Mouse (Mus musculus) cerebellum, postnatal 36 days (tissue): ENCODE data around the gene Zdhhc1.

ENCODE experiments used
- DNase-seq, 2 experiments: peaks; one replicate each; pipeline ENCODE4 v3.0.0; 2021 to 2022; ENCODE audit warnings: mixed read lengths in 2 of 2

Zdhhc1 gene

DNA sequence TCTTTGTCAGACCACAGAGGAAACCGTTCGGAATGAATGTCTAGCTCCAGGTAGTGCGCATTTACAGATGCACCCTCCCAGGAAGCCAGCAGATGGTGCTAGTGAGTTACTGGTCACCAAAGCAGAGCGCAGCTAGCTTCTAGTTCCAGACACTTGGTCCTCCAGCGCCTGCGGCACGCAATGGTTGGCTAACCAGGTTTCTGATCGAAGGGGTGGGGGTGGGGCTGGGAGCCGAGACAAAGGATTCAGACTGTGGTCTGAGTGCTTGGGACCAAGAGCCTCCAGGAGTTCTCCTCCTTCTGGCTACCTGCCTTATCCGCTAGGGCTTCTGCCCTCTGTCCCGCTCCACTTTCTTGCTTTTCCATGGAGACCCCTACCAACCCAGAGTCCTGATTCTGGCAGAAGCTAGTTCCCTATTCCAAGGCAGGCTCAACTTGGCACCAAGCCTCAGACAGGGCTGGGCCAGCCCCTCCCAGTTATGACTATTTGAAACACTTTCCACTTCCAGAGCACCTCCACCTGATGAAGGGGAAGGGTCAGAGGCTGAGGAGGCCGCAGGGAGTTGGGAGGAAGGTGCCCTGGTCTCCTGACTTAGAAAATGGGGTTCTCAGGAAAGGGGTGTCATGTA lies 19.4 kb upstream of the Zdhhc1 start:
- DNase-seq, result peak; percentile 80 to 85

DNA sequence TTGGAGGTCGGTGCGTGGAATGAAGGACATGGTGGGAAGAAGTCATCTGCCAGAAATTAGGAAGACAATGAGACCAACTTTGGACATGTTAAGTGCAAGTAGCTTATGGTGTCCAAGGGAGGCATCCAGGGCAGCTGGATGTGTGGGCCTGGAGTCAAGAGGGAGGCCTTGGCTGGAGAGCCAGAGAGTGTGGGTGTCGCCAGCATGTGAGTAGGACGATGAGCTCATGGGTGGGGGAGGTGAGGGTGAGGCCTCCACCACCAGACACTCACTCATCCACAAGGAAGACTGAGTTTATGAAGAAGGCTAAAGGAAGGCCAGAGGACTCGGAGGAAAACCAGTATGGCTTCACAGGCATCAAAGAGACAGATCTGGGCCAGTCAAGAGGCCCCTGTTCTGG lies 18.0 kb upstream of the Zdhhc1 start:
- DNase-seq, result no peak

DNA sequence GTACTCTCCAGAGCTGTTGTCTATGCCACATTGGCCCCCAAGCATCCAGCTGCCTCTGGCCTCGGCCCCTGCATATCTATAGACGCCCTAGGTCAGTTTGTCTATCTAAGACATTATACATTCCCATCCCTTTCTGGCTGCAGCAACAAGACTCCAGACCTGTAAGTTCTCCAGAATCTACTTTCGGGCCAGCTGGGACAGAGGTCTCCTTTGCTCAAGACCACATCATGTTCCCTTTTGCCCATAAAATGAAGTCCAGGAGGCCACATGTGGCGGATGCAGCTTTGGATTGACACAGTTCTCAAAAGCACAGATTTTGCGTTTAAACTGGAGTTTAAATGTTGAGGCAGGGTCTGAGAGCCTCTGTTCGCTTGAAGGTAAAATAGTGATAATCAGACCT lies 17.5 kb upstream of the Zdhhc1 start:
- no peak for DNase-seq

DNA sequence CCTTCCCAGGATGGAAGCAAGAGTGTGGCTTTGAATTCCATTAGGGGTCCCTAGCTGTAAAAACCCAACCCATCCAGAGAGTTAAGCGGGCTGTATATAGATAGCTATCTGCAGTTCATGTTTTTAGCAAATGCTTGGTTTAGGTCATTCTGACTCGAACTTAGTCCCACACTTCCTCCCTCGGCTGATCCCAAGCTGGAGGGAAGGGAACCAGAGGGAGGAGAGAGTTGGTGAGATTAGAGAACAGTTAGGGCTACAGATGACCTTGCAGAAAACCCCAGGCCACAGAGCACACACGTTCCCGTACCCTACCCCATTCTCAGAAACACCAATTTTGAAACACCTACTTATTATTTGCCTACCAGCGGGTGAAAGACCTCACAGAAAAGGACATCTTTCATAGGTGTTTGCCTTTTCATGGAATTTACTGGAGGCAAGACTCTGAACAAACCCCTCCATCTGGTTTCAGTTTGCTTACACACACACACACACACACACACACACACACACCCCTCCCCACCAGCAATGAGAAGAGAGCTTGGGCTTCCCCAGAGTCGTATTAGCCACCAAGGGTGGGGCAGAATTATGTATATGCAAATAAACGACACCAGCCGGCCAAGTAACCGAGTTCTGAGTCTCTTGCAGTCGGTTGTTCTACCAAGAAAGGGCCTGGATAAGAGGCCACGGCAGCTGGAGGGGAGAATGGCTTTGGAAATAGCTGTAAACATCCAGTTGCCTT lies 13.5 kb upstream of the Zdhhc1 start:
- DNase-seq, result no peak

DNA sequence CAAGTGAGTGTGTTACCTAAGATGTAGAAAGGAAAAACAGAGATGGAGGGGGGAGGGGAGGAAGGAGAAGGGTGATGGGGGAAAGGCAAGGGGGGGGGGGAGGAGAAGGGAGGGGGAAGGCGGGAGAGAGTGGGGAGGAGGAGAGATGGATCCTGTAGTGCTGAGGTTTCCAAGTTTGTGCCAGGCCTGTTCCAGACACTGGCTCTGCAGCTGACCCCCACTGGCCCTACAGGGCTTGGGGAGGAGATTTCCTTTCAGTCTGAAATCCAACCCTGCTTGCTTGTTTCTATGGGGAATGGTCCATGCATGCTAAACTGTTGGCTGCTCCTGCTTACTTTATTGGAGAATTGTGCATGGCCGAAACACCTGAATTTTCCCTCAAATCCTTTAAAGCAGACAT lies 12.1 kb upstream of the Zdhhc1 start:
- DNase-seq, result no peak

DNA sequence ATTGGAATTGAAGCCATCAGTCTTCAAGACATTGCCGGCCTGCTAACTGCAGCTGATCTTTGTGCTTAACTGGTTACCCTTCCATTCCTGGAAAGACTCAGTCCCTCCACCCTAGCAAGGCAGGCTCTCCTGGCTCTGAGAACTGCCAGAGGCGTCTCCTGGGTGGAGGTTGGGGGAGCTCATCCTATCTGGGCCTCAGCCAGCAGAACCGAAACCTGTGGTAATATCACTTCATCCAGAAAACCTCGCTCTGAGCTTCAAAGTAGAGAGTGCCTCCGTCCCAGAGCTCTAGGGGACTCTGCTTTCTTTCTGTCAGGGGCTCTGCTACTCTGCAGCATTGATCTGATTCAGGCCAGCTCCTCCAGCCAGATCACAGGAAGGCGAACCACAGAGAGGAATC lies 10.3 kb upstream of the Zdhhc1 start:
- DNase-seq, result no peak

DNA sequence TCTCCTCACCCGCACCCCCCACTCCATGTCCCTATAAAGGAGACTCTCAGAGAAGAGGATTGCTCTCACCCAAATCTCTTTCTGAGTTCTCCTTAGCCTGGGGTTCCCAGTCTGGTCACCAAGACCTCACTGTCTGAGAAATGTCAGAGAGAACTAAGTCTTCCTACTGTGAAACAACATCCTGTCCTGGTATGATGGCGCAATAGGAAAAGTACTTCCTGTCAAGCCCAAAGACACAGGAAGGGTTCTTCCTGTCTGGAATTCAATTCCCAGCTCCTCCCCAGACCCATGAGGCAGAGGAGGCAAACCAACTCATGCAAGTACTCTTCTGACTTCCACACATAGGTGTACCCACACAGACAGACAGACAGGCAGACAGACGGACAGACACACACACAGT lies 7.9 kb upstream of the Zdhhc1 start:
- no peak for DNase-seq

DNA sequence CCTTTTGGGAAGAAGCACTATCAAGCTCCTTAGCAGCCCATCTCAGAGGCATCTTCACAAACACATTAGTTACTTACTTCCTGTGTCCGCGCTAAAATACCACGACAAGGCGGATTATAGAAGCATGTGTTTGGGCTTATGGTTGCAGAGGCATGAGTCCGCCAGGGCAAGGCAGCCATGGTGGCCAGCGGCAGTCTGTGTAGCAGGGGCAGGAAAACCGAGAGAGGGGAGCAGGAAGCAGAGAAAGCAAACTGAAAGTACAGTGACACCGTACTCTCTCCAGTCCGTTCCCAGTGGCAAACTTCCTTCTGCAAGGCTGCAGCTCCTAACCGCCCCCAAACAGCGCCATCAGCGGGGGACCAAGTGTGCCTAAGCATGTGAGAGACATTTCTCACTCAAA lies 3.1 kb upstream of the Zdhhc1 start:
- no peak for DNase-seq

DNA sequence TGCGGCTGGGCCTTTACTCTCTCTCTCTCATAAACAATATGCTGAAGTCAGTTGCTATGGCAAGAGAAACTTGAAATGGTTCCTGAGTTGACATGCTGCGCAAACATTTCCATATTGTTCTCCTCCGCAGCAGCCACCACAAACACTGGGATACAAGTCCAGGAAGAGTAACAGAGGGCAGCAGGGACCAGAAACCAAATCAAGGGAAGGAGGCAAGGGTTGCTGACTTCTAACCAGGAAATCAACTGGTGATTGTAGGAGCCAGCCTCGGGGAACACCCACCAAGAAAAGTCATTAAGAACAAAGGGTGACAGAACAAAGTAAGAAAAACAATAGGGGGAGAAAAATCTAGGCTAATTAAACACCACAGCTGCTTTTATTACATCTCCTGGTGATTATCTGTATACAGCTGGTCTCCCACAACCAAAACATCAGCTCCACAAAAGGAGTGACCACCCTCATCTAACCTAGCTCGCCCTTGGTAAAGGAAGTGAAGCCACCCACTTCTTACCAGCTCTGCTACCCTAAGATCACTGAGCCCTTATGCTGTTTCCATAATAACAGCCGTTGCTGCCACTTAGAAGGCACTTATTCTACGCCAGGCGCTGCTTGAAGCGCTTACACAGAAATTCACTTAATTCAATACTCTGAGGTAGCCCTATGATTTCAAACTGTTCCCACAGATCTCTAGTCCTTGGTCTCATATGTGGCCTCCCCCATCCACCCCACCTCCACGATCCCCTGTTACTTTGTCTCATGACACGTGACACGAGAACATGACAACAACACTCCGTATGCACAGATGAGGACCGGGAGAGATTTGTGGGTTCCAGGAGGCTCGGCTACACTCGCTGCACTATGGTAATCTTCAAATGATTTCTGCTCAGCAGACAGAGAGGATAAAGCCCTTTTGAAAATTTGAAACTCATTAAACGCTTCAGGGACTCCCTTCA lies 1.1 kb downstream of the Zdhhc1 start:
- peak in 1 of 2 experiments; percentile 19 for DNase-seq

DNA sequence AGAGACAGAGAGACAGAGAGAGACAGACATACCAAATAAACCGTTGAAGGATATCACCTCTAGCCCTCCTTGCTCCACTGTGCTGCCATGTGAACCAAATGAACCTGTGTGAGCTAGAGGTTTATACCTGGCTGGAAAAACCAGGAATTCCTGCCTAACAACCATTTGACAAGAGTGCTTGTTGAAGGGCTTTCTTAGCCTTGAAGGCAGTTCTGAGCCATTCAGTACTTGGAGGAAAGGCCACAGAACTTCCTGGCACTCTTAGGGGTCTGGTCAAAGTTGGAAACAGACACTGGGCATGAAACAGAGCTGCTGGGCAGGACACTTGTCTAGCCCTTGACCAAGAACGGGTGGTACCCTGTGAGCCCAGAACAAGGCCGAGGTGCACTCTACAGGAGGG lies 2.1 kb downstream of the Zdhhc1 start:
- DNase-seq, result no peak

DNA sequence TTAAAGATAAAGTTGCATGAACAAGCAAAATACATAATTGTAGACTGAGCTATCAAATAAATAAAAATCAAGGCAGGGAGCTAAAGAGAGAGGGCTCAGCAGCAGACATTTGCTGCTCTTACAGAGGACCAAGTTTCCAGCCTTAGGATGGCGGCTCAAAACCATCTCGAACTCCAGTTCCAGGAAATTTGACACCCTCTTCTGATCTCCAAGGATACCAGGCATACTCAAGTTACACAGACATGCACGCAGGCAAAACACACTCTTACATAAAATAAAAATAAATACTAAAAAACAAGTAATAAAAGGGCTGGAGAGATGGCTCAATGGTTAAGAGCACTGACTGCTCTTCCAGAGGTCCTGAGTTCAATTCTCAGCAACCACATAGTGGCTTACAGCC lies 3.2 kb downstream of the Zdhhc1 start:
- no peak for DNase-seq

DNA sequence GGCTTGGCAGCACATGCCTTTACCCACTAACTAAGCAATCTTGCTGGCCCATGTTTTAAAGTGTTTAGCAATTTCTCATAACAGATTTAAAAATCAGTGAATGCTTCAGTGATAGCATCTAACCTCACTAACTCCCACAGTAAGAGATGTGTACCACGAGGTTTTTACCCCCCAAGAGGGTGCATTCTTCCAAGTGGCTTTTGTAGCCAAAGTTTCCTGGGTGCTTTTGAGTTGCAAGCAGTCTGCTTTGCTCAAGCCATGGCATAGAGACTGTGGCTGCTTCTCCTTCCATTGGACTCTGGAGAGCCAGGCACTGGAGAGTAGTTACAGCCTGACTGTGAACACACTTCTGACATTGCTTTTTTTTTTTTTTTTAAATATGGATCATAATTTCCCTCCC lies 7.4 kb downstream of the Zdhhc1 start:
- no peak for DNase-seq

DNA sequence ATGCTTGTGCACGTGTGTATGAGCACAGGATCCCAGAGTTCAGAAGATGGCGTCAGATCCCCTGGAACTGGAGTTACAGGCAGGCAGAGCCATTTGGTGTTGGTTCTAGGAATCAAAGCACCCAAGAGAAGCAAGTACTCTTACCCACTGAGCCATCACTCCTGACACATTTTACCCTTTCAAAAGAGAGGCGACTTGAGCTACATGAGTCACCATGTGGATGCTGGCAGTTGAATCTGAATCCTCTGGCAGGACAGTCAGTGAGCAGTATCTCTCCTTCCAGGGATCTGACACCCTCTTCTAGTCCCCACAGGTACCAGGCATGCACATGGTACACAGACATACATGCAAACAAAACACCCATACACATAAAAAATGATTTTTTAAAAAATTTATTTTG lies 8.6 kb downstream of the Zdhhc1 start:
- DNase-seq, result no peak

DNA sequence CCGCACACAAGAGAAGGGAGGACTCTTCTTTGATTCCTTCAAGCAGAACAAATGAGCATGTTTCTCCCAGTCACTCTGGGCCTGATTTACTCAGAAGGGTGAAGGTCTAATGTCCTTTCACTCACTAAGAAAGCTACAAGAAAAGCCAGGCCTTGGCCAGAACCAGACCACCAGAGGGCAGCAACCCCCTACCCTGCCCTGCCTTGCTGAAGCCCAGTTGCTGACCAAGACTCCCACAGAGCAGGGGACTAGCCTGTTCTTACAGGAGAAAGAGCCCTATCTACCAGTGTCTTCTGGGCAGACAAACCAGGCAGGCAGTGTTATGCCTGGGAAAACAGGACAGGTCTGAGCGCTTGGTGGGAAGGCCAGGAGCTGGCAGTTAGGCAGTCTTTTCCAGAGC lies 12.3 kb downstream of the Zdhhc1 start:
- DNase-seq, result peak; percentile 13 to 24

DNA sequence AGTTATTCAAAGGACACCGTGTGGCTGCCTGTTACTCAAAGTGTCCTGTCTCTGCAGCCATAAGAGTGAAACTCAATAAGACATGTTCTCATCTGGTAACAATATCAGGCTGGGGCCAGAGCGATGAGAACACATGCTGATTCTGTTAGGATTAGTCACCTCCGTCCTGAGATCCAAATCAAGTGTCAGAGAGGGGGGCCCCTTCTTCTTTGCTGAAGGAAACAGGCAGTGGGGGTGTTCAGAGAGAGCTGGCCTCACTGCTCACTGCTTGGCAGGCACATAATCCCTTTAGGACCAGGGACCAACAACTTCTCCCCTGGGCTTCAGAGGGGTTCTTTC lies 12.7 kb downstream of the Zdhhc1 start:
- no peak for DNase-seq

DNA sequence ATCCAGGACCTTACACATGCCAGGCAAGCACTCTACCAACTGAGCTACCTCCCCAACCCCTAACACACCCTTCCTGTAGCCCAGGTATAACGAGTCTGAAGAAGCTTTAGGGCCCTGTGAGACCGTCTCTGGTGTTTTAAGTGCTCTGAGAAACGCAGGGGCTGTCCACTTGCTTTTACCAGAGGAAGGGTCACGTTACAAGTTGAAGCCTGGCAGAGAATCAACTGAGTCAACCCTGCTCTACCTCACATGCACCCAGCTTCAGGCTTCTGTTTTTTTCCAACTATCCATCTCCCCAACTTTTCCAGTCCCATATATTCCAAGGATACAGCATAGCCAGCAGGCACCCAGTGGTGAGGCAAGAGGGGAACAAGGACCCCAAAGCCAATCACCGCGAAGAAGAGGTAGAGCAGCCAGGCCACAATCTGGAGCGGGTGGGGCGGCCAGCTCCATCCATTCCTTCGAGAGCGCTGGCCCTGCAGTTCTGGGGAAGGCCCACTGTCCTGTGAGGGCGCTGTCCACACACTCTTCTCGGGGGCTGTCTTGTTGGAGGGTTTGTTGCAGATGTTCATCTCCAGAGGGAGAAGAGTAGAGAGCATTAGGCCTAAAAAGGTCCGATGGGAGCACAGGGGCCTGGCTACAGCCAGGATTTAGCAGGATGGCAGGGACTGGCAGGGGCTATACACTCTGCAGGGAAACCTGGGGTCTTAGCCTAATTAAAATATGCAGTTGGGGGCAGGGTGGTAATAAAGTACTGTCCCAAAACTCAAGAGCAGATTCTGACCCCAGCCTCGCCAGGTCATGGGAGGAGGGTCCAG lies 13.3 kb downstream of the Zdhhc1 start:
- peak; percentile 42 to 55 for DNase-seq

DNA sequence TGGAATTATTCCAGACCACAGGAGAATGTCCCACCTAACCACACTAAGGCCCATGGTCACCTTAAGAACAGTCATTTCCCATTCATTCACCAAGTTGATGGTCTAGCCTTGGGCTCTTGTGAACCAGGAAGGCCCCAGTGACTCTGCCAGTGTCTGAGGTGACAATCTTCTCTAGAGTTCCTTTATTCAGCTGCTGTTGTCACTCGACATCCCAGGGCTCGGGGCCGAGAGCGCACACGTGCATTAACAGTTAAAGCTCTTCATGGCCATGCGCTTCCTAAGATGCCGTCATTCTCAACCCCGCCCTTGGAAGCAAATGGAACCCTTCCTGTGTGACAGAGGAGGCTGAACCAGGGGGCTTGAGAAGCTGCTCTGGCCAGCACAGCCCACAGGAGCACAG lies 14.6 kb downstream of the Zdhhc1 start:
- DNase-seq, result no peak

DNA sequence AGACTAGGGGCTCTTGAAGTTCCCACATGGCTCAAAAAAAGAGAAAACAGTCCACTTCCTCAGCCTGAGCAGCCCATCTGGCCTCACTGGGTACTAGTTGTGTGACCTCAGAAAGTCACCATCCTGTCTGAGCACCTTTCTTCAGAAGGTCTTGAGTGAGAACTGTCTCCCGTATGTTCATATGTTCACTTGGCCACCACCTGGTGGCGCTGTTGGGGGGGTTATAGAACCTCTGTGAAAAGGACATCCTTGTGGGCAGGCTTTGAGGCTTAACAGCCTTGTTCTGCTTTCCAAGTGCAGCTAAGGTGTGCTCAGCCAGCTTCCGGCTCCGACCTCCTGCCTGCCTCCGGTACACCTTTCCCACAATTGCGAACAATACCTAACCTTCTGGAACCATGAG lies 15.2 kb downstream of the Zdhhc1 start:
- DNase-seq, result peak; percentile 19 to 52

DNA sequence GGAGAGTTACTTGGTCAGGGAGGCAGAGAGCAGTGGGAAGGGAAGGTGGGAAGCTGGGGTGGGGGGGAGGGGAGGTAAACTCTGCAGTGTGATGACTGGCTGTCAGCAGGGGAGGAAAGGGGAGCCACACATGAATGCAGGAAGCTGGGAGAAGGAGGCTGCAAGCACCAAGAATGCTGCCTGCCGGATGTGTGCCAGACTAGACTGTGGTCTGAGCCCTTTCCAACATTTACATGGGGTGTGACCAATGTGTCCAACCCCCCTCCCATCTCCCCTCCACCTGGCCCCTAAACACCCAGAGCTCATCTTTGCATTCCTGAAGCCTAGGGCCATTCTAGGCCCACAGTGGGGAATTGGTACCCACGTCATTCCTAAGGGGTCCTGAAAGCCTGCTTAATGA lies 15.7 kb downstream of the Zdhhc1 start:
- DNase-seq, result no peak

DNA sequence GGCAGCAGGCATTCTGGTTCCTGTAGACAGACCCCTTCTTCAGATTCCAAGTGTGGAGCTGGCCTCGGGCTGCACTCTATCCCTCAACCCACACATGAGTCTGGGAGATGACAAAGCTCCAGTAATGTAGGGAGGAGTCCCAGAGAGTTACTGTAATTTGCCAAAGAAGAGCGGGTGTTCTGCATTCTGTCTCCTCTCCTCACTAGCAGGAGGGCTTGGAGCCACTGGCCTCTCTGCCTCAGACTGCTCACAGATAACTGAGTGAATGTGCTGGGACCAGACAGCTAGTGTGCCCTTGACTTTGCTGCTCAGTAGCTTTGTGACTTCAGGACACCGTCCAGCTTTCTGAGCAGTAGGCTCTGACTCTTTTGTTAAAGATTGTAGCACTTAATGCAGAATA lies 18.9 kb downstream of the Zdhhc1 start:
- DNase-seq, result no peak

DNA sequence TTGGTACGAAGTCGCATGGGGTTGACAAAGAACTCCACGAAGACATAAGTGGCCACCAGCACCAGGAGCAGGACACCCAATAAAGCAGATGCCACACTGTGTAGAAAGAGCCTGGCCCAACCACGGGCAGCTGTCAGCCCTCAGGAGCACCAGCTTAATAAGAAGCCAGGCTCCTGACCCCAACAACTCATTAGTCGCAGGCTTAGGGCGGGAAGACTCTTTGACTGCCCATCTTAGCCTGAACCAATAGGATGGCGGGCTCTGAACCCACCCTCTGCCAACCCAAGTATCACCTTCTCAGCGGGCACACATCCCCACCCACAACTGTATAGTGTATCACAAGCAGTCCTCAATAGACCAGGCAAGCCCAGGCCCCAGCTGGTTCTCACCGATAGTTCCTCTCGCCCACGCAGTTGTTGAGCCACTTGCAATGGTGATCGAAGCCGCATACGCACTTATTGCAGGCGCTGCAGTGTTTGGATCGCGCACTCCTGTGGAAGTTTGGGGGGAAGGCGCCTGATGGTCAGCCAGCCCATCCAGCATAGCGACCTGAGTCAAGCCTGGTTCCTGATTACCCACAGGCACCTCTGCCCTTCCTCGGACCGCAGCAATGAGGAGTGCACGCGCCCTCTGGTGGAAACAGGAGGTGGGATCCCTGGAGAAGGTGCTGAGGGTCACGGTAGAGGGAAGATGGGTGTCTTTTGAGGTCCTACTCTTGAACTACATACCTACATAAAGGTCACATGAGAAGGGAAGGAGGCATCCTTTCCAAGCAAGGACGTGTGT lies 19.9 kb downstream of the Zdhhc1 start:
- peak; percentile 77 for DNase-seq

DNA sequence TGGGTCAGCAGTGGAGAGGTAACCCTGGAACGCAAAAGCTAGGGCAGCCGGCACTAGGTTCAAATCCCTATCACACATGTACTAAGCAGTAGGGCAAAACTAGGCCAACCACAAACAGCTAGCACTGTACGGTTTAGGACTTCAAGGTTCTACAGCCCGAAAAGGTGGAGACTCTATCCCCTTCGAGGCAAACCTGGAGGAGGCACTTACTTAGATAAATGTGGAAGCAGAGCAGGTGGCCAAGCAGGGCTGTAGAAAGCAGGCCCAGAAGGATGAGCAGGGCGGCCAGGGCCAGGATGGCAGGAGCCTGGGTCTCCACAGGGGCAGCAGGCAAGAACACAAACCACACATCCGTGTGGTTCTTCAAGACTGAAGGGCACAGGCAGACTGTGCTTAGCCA lies 20.5 kb downstream of the Zdhhc1 start:
- no peak for DNase-seq
